Mouse (Mus musculus) 3134 (cell line): Measurements from ENCODE around the gene Dnaaf1.

Experiments used
- DNase-seq: peaks from one replicate; pipeline ENCODE4 v3.0.0-alpha.2; 2011; ENCODE audit warnings: low spot score; ENCODE audit not compliant: insufficient read length; ENCODE audit errors: extremely low read depth

Dnaaf1 gene

GRCm38 (mm10) chr8:119569881-119570280, 5.2 kb upstream of the Dnaaf1 start:
- DNase-seq, result no peak

DNA sequence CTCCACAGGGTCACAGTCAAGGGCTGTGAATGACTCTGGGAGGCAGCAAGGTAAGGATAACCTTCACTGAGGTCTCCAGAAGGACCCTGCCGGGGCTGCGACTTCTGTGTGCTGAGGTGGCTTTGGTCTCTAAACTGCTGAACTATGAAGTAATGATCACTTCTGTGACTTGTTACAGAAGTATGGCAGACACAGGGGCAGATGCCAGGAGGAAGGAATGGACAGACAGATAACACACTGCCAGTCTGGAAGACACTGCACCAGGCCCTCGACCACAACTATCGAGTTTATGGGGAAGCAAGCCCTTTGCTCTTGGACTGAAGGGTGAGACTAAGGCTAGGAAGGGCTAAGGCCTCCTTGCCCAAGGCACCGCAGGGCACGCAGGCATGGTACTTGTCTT, 3.9 kb upstream of the Dnaaf1 start:
- DNase-seq, result no peak

DNA sequence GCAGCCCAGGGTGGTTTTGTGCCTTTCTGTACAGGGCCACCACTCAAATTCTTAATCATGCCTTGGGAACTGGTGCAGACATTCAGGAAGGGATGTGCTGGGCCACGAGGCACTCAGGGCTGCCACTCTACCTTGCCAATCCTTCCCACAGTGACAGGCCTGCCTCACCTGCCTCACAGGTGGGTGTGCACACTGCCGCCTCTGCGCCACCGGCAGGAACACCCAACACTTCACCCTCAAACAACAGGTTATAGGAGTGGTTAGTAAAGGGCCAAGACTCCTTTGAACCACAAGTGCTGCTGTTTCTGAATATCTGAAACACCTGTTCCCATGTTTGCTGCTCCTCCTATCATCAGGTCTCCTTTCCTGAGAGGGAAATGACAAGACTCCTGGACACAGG, 2.6 kb upstream of the Dnaaf1 start:
- DNase-seq, result no peak

- no peak for DNase-seq
Measured at GRCm38 (mm10) chr8:119575366-119575726, 311 bp downstream of the Dnaaf1 start.

DNA sequence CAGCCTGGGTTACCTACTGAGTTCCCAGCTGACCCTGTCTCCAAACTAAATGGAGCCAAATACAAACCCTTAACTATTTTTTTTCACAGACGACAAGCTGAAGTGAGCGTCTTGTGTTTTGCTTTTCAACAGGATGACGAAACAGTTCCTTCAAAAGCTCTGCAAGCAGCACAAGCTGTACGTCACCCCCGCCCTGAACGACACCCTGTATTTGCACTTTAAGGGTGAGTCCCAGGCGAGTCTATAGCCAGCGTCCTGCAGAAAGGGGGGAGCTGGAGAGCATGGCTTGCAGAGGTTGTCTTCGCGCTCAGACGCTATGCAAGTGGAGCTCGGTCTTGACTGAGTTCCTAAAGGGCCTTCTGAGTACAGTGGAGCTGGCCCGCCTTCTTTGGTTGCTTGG, 4.1 kb downstream of the Dnaaf1 start:
- DNase-seq, result no peak

DNA sequence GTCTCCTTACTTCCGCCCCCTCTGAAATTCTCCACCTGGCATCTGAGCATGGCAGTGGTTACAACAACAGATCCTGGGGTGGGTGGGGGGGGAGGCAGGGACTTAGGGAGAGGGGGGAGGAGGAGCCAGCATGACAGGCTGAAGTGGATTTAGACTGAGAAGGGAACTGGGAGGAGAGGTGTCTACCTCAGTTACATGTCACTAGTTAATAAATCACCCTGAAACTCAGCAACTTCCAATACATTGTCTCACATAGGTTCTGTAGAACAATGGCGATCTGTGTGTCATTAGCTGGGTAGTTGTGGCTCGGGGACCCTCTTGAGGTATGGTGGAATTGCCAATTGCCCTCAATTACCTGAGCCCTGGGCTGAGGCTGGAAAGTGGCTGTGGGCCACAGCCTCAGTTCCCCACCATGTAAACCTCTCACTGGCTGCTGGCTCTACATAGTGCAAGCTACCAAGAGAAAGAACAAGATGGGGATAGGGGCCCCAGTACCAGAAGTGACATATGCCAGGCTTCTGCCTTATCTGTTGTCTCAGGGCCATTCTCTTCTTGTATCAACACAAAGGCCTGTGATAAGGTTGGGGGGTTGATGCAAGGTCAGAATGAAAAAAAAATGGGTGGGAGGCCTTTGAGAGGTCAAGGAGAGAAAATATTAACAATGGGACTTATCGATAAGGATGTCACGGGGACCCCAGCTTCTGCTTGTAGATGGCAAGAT, 5.6 kb downstream of the Dnaaf1 start:
- DNase-seq, result no peak

DNA sequence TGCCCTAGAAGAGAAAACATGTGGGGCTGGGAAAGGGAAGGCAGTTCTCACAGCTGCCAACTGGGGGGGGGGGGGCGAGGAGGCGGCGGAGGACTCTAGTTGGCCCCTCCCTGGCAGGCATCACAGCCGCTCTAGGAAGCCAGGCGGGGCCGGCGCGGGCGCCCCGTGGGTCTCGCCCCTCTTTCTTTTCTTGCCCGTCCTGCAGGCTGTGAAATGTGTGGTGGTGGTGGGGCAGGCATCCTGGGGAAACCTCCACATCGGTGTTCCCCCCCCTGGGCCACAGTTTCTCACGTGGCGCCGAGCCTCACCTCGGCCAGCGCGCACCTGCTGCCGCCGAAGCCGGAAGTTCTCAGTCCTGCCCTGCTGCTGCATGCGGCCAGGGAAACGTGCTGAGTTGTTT, 10.9 kb downstream of the Dnaaf1 start:
- DNase-seq, result no peak

DNA sequence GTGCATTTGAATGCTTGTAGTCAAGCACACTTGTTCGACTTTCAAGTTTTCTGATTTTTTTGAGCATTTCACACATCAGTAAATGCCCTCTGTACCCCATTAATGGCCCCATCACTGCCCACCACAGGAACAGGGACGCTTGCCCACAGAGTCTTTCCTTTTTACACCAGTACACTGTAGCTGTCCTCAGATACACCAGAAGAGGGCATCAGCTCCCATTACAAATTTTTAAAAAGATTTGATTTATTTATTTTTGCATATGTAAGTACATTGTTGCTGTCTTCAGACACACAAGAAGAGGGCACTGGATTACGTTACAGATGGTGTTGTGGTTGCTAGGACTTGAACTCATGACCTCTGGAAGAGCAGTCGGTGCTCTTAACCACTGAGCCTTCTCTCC, 13.3 kb downstream of the Dnaaf1 start:
- no peak for DNase-seq

- peak; percentile 41 for DNase-seq
Measured at GRCm38 (mm10) chr8:119588844-119589243, 13.8 kb downstream of the Dnaaf1 start.

GRCm38 (mm10) chr8:119590348-119590747, 15.3 kb downstream of the Dnaaf1 start:
- no peak for DNase-seq

GRCm38 (mm10) chr8:119591456-119591855, 16.4 kb downstream of the Dnaaf1 start:
- DNase-seq, result no peak

- DNase-seq, result no peak
Measured at GRCm38 (mm10) chr8:119603771-119604170, 28.7 kb downstream of the Dnaaf1 start.

DNA sequence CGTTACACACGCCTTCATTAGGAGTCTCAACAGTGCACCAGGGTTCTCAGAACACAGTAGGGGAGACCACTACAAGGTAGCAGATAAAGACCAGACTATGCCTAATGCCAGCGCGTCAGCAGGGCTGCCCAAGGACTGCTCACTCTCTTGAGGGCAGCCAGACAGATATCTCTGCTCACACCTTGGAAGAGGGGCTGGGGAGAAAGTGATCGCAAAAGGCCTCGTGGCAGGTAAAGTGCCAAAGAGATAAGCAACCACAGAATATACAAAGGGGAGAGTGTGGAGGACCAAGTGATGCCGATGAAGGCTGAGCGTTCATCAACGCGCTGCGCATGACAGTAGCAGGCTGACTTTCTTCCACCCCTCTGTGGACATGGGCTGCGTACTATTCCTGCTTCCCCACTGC, 29.4 kb downstream of the Dnaaf1 start:
- no peak for DNase-seq

DNA sequence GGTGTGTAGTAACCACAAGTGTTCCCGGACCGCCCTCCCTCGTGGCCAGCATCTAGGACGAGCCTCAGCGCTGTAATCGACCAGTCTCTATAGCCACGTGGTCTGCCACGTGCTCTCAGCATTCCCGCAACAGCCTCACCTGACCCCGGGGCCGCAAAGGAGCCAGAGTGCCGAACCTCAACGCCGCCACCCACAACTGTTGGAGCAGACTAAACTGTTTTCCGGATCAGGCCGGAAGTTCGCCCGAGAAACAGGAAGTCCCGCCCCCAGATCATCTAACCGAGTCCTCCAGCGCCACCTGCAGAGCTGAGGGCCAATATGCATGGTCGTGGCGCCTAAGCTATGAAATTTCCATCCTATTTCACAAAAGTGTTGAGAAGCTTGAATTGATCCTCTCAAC, 30.0 kb downstream of the Dnaaf1 start, which contains the start of gene Taf1c:
Gene Taf1c, minus strand, starts transcription at position 227 of the 400 bp plus-strand sequence.
- peak; percentile 82 for DNase-seq

DNA sequence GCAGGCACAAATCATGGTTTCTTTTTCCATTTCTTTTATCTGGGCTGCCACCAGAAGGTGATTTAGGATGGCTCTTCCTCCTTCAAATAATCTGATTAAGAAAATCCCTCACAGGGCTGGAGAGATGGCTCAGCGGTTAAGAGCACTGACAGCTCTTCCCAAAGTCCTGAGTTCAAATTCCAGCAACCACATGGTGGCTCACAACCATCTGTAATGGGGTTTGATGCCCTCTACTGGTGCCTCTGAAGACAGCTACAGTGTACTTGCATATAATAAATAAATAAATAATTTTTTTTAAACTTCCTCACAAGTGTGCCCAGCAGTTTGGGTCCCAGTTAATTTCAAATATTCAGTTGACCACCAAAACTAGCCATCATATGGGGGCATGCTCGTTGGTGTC, 31.2 kb downstream of the Dnaaf1 start:
- peak; percentile 38 for DNase-seq

- no peak for DNase-seq
Measured at GRCm38 (mm10) chr8:119612471-119612870, 37.4 kb downstream of the Dnaaf1 start, which contains the start of gene Adad2. Adad2 (plus strand) TSS chr8:119612747.

- DNase-seq, result no peak
Measured at GRCm38 (mm10) chr8:119615096-119615495, 40.1 kb downstream of the Dnaaf1 start.

DNA sequence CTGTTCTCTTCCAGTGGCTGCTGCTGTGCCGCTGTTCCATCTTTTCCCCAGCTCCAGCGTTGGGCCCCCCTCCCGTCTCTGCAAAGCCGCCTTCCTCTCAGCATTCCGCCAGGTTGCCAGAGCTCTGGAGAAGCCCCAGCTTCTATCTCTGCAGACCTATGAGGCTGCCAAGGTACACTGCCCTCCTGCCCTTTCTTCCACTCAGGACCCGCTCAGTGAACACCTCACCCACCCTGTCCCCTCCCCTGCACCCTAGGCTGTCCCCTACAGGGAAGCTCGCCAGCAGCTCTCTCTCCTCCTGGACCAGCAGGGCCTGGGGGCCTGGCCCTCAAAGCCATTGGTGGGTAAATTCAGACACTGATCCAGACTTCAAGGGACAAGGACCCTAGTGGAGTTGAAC, 41.3 kb downstream of the Dnaaf1 start:
- DNase-seq, result no peak

DNA sequence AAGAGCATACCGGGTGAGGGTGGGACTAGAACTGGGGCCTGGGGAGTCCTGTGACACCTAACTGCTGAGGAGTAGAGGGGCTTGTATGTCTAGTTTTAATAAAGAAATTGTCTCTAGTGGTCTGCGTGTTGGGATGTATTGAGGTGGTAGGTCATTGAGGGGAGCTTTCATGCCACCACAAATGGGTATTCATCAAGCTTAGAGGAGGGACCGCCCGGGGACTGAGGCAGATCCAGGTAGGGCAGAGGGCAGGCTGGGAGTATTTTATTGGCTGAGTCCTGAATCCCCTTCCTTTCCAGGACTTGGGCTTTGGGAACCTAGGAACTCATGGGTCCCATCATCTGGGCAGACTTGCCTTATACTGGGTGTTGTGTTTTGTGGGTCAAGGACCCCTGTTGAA, 41.8 kb downstream of the Dnaaf1 start:
- DNase-seq, result no peak

GRCm38 (mm10) chr8:119617586-119617985, 42.6 kb downstream of the Dnaaf1 start:
- DNase-seq, result no peak

DNA sequence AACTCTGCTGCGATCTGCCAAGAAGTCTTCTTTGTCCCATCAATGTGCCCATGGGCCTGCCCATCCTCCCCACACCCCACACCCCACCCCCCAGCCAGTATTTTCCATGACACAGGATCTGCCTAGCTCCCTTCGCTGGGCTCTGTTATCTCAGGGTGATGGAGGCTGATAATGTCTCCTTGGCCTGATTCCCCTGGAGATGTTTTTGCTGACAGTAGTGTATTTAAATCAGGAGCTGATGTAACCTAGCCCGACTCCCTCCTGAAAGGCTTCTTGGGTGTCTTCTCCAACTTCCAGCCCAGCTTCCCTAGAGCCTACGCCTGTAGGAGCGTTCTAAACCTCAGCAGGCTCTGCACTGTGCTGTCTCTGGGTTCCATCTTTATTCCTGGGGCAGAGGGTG, 43.9 kb downstream of the Dnaaf1 start:
- no peak for DNase-seq

GRCm38 (mm10) chr8:119620116-119620840, 45.2 kb downstream of the Dnaaf1 start:
- DNase-seq, result no peak
